Mouse (Mus musculus) cortical plate, adult 2 months (tissue): ENCODE results near the gene Vdr. TPM values are rescaled to one million over a fixed set of nuclear protein-coding genes. Genes with fewer than 3 reads are reported as not detected.

Experiments used
- H3K27ac ChIP-seq: fragments of 200-500 bp; 2 replicates; pipeline ENCODE4 v1.5.1; 2012; ENCODE audit warnings: low read length, control low read depth, inconsistent platforms; ENCODE audit not compliant: insufficient read depth
- H3K4me1 ChIP-seq: fragments of 200-500 bp; 2 replicates; pipeline ENCODE4 v1.6.1; 2011; ENCODE audit warnings: low read length; ENCODE audit not compliant: control insufficient read depth, insufficient read depth
- H3K4me3 ChIP-seq: fragments of 200-500 bp; 2 replicates; pipeline ENCODE4 v1.5.1; 2011; ENCODE audit warnings: mild to moderate bottlenecking, low read length, control low read depth; ENCODE audit not compliant: insufficient read depth
- CTCF ChIP-seq: fragments of 200-500 bp; IDR thresholded peaks from 2 replicates; pipeline ENCODE4 v1.5.1; 2011; ENCODE audit warnings: mild to moderate bottlenecking, control low read depth, low read length; ENCODE audit not compliant: insufficient read depth; ENCODE audit errors: extremely low read depth
- POLR2A ChIP-seq: fragments of 200-500 bp; IDR thresholded peaks from 2 replicates; pipeline ENCODE4 v1.6.1; 2011; ENCODE audit warnings: mild to moderate bottlenecking, low read length, control low read depth; ENCODE audit not compliant: insufficient read depth; ENCODE audit errors: extremely low read depth
- polyA plus RNA-seq: library from polyadenylated mRNA; depleted of rRNA; stranded (reverse); fragments of >200 nt; gene quantifications from 2 replicates; pipeline ENCODE4 v1.2.3, GENCODE M21; 2012

The Vdr gene
- polyA plus RNA-seq, 1 experiment, result 0.17 TPM

- no peak overlapping the region for H3K27ac ChIP-seq
- H3K4me3 ChIP-seq, result no peak overlapping the region
- H3K4me1 ChIP-seq, result no peaks in the 10 kb centered on the region
- TF ChIP-seq CTCF, result no peak
- no peak for TF ChIP-seq POLR2A
These were observed 16.6 kb upstream of the Vdr start for GRCm38 (mm10) chr15:97927018-97927417.

GRCm38 (mm10) chr15:97922421-97922820 lies 12.0 kb upstream of the Vdr start:
- no peak overlapping the region for H3K27ac ChIP-seq
- no peaks in the 10 kb centered on the region for H3K4me1 ChIP-seq
- TF ChIP-seq CTCF, result no peak
- no peak for TF ChIP-seq POLR2A
- H3K4me3 ChIP-seq, result no peak overlapping the region

- no peak overlapping the region for H3K27ac ChIP-seq
- TF ChIP-seq CTCF (no peak), POLR2A (no peak)
- no peak overlapping the region for H3K4me3 ChIP-seq
- no peaks in the 10 kb centered on the region for H3K4me1 ChIP-seq
These were observed 11.4 kb upstream of the Vdr start for GRCm38 (mm10) chr15:97921796-97922195.

GRCm38 (mm10) chr15:97920306-97920705 lies 9.9 kb upstream of the Vdr start:
- Histone ChIP-seq H3K27ac (no peak overlapping the region), H3K4me1 (no peaks in the 10 kb centered on the region), H3K4me3 (no peak overlapping the region)
- TF ChIP-seq CTCF, result no peak
- TF ChIP-seq POLR2A, result no peak

- no peak overlapping the region for H3K4me3 ChIP-seq
- no peak overlapping the region for H3K27ac ChIP-seq
- H3K4me1 ChIP-seq, result no peaks in the 10 kb centered on the region
- no peak for TF ChIP-seq CTCF
- TF ChIP-seq POLR2A, result no peak
These were observed 8.8 kb upstream of the Vdr start for GRCm38 (mm10) chr15:97919217-97919616.

GRCm38 (mm10) chr15:97917994-97918393 lies 7.6 kb upstream of the Vdr start:
- H3K27ac ChIP-seq, result no peak overlapping the region
- no peaks in the 10 kb centered on the region for H3K4me1 ChIP-seq
- TF ChIP-seq POLR2A (no peak), CTCF (no peak)
- H3K4me3 ChIP-seq, result no peak overlapping the region

GRCm38 (mm10) chr15:97914331-97914747 lies 3.9 kb upstream of the Vdr start:
- Histone ChIP-seq H3K4me3 (no peak overlapping the region), H3K4me1 (no peaks in the 10 kb centered on the region), H3K27ac (no peak overlapping the region)
- TF ChIP-seq POLR2A (no peak), CTCF (no peak)

GRCm38 (mm10) chr15:97907801-97908751 lies 2.4 kb downstream of the Vdr start:
- TF ChIP-seq CTCF (no peak), POLR2A (no peak)
- peak overlapping the region; percentile 32; the same call in 1 of the 2 replicates for H3K4me3 ChIP-seq

GRCm38 (mm10) chr15:97907202-97907601 lies 3.2 kb downstream of the Vdr start:
- H3K4me1 ChIP-seq, result peaks cover 3% of the 10 kb centered on the region; the same call in 1 of the 2 replicates
- no peak overlapping the region for H3K27ac ChIP-seq
- H3K4me3 ChIP-seq, result no peak overlapping the region; the same call in 1 of the 2 replicates
- TF ChIP-seq POLR2A, result no peak
- no peak for TF ChIP-seq CTCF

More at GRCm38 (mm10) chr15:97907801-97908751, 2.4 kb downstream of the Vdr start:
- Histone ChIP-seq H3K27ac (no peak overlapping the region), H3K4me1 (peaks cover 3% of the 10 kb centered on the region; the same call in 1 of the 2 replicates)

GRCm38 (mm10) chr15:97905281-97905680 lies 5.1 kb downstream of the Vdr start:
- TF ChIP-seq POLR2A (no peak), CTCF (no peak)

More at GRCm38 (mm10) chr15:97905281-97905680, 5.1 kb downstream of the Vdr start:
- Histone ChIP-seq H3K4me3 (no peak overlapping the region), H3K4me1 (peaks cover 3% of the 10 kb centered on the region; the same call in 1 of the 2 replicates), H3K27ac (no peak overlapping the region)
